Mouse (Mus musculus) stomach, embryonic 15.5 days (tissue): ENCODE measurements around the gene Defb13. TPM values are rescaled to one million over a fixed set of nuclear protein-coding genes. Genes with fewer than 3 reads are reported as not detected.

Experiments
- ATAC-seq: fragments of 200-750 bp; cut with Nextera tagmentation; 2 replicates; pipeline ENCODE4 v1.8.0; 2017; ENCODE audit warnings: low read depth, moderate number of reproducible peaks, moderate TSS enrichment; ENCODE audit not compliant: insufficient read depth, low FRiP score
- H3K27ac ChIP-seq: fragments of 300-500 bp; sonication (generic); 2 replicates; pipeline ENCODE4 v1.5.1; 2015; ENCODE audit warnings: mild to moderate bottlenecking, inconsistent platforms
- H3K27me3 ChIP-seq: fragments of 300-500 bp; sonication (generic); replicated peaks from 2 replicates; pipeline ENCODE4 v1.6.1; 2015; ENCODE audit warnings: inconsistent platforms
- H3K36me3 ChIP-seq: fragments of 300-500 bp; sonication (generic); 2 replicates; pipeline ENCODE4 v1.6.1; 2015; ENCODE audit warnings: inconsistent platforms
- H3K4me1 ChIP-seq: fragments of 300-500 bp; sonication (generic); 2 replicates; pipeline ENCODE4 v1.6.1; 2015; ENCODE audit warnings: inconsistent platforms
- H3K4me2 ChIP-seq: fragments of 300-500 bp; sonication (generic); 2 replicates; pipeline ENCODE4 v1.6.1; 2015; ENCODE audit warnings: mild to moderate bottlenecking, inconsistent platforms
- H3K4me3 ChIP-seq: fragments of 300-500 bp; sonication (generic); replicated peaks from 2 replicates; pipeline ENCODE4 v1.5.1; 2015; ENCODE audit warnings: inconsistent platforms
- H3K9ac ChIP-seq: fragments of 300-500 bp; sonication (generic); 2 replicates; pipeline ENCODE4 v1.6.1; 2015; ENCODE audit warnings: inconsistent platforms
- H3K9me3 ChIP-seq: fragments of 300-500 bp; sonication (generic); 2 replicates; pipeline ENCODE4 v1.6.1; 2016; ENCODE audit warnings: inconsistent platforms
- WGBS: fragments of 180-500 bp; shearing (Covaris S2); methylation state at CpG from one replicate; pipeline ENCODE4 v1.1.7; 2015; 5-methylcytosine and 5-hydroxymethylcytosine counted together
- polyA plus RNA-seq: library from polyadenylated mRNA; unstranded; fragments of >200 nt; fragmentation: Nextera tagmentation; extraction: Ambion mirVana; gene quantifications from 2 replicates; pipeline ENCODE4 v1.2.1, GENCODE M21; 2015

Gene Defb13
- polyA plus RNA-seq, 1 experiment from 2014 or later, result not detected

DNA sequence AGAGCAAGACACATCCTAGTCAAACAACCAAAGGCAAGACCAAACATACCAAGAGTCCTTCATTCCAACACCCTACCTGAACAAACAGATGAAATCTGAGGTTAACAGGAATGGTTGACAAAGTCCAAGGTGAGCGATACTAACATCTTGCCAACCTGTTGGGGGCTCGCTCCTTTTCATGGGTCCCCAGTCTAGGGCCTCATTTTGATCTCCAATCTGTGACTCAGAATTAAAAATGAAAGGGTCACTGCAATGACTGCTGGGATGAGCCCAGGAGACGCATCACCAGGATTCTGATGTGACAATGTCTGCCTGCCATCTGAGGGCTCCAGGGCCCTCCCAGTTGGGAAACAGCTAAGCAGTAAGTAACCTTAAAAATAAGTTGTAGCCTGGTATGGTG is 22.9 kb downstream of the Defb13 start, which contains the start of gene Ccdc70:
Gene Ccdc70, plus strand, starts transcription at position 301 of the 400 bp plus-strand sequence.
- Histone ChIP-seq H3K9ac (no peak within 1 kb of the TSS), H3K36me3 (no peaks in the 10 kb centered on the region), H3K9me3 (no peaks in the 10 kb centered on the region), H3K27me3 (no peaks in the 10 kb centered on the region), H3K4me1 (no peaks in the 10 kb centered on the region), H3K4me3 (no peak within 1 kb of the TSS), H3K4me2 (no peak within 1 kb of the TSS), H3K27ac (no peak within 1 kb of the TSS)
- WGBS, result 69% methylated on average over 3 of the region's 3 CpGs
- no peak for ATAC-seq

DNA sequence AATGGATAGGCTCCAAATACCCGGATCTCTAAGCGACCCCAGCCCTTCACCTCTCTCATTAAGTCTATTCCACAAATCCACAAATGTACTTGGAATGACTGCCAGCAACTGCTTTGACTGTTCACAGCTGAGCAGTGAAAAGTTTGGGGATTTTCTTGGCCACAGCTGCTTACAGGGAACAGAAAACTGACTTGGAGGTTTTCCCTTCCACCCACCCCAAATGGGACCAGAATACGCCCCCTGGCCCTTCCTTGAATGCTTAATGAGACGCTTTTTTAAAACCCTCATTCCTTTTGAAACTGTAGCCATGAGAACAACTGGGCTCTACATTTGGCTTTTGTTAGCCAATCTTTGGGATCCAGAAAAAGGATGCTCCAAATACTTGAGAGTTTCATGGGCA is 31.6 kb downstream of the Defb13 start:
- H3K4me3 ChIP-seq, result no peak overlapping the region
- no peaks in the 10 kb centered on the region for H3K36me3 ChIP-seq
- H3K4me2 ChIP-seq, result no peak overlapping the region
- H3K4me1 ChIP-seq, result no peaks in the 10 kb centered on the region
- ATAC-seq, result no peak
- no peak overlapping the region for H3K9ac ChIP-seq
- no peaks in the 10 kb centered on the region for H3K27me3 ChIP-seq
- H3K9me3 ChIP-seq, result no peaks in the 10 kb centered on the region
- WGBS, result 68% methylated on average over 4 of the region's 4 CpGs
- H3K27ac ChIP-seq, result no peak overlapping the region

DNA sequence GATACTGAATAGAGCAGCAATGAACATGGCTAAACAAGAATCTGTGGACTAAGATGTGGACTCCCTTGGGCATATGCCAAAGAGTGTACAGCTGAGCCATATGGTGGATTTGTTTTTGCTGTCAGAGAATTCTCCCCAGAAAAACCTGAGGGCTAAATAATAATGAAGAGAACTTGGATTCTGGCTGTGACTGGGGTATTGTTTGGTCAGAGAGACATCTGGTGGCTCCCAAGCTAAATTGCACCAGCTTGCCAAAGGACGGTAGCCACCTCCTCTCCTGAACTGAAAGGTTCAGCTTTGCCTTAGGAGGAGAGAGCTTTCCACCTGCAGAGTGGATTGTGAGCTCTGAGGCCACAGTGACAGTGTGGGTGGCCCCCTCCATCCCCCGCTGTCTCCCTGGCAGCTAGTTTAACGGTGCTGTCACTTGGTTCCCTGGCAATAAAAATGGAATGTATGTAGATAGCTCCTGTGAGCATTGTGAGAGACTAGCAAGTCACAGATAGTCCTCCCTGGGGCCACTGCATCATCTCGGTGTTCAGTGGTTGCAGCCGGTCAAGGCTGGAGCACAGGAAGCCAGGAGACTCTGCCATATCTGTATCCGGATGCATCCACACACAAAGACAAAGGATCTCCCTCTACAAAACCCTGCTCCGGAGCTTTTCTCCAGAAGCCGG is 35.2 kb downstream of the Defb13 start:
- WGBS, result 64% methylated on average over 8 of the region's 8 CpGs
- ATAC-seq, result no peak
- H3K27ac ChIP-seq, result no peak overlapping the region
- no peaks in the 10 kb centered on the region for H3K27me3 ChIP-seq
- H3K4me2 ChIP-seq, result no peak overlapping the region
- no peak overlapping the region for H3K9ac ChIP-seq
- H3K9me3 ChIP-seq, result no peaks in the 10 kb centered on the region
- no peak overlapping the region for H3K4me3 ChIP-seq
- H3K36me3 ChIP-seq, result no peaks in the 10 kb centered on the region
- H3K4me1 ChIP-seq, result no peaks in the 10 kb centered on the region

GRCm38 (mm10) chr8:21992184-21992583 is 45.6 kb downstream of the Defb13 start:
- H3K27ac ChIP-seq, result no peak overlapping the region
- 27% methylated on average over 6 of the region's 6 CpGs for WGBS
- no peak for ATAC-seq

GRCm38 (mm10) chr8:21995181-21995580 is 48.6 kb downstream of the Defb13 start:
- Histone ChIP-seq H3K9me3 (no peaks in the 10 kb centered on the region), H3K27ac (no peak overlapping the region), H3K4me1 (no peaks in the 10 kb centered on the region), H3K36me3 (no peaks in the 10 kb centered on the region), H3K4me3 (no peak overlapping the region), H3K4me2 (no peak overlapping the region), H3K27me3 (no peaks in the 10 kb centered on the region), H3K9ac (no peak overlapping the region)
- ATAC-seq, result no peak
- 47% methylated on average over 3 of the region's 3 CpGs for WGBS

More at GRCm38 (mm10) chr8:21992184-21992583, 45.6 kb downstream of the Defb13 start:
- Histone ChIP-seq H3K4me2 (no peak overlapping the region), H3K4me1 (no peaks in the 10 kb centered on the region), H3K36me3 (no peaks in the 10 kb centered on the region), H3K9me3 (no peaks in the 10 kb centered on the region), H3K4me3 (no peak overlapping the region), H3K9ac (no peak overlapping the region), H3K27me3 (no peaks in the 10 kb centered on the region)

Other genes starting within 250 kb of the Defb13 start
- gene AY761184, start 243.1 kb upstream of the Defb13 start, polyA plus RNA-seq, result 0.59 TPM in 1 of 2 replicates, not detected in the other
- gene Defa24, start 212.3 kb upstream of the Defb13 start, polyA plus RNA-seq, result 13.3 and 15.1 TPM in 2 replicates
- gene Defb50, start 123.2 kb upstream of the Defb13 start, polyA plus RNA-seq, result not detected in 2 replicates
- not detected in 2 replicates for gene Defb2, start 106.8 kb upstream of the Defb13 start, polyA plus RNA-seq
- not detected in 2 replicates for gene Defb10, start 87.9 kb upstream of the Defb13 start, polyA plus RNA-seq
- gene Defb9, start 61.3 kb upstream of the Defb13 start, polyA plus RNA-seq, result not detected in 2 replicates
- not detected in 2 replicates for gene Defb11, start 40.4 kb upstream of the Defb13 start, polyA plus RNA-seq
- gene Defb15, start 14.1 kb upstream of the Defb13 start, polyA plus RNA-seq, result not detected in 2 replicates
- not detected in 2 replicates for gene Defb35, start 8.4 kb upstream of the Defb13 start, polyA plus RNA-seq
- not detected in 2 replicates for gene Fam90a1a, start 12.0 kb downstream of the Defb13 start, polyA plus RNA-seq
- not detected in 2 replicates for gene Ccdc70, start 23.0 kb downstream of the Defb13 start, polyA plus RNA-seq
- gene Atp7b, start 113.5 kb downstream of the Defb13 start, polyA plus RNA-seq, result 8.4 and 9.5 TPM in 2 replicates
- 31.0 and 38.2 TPM in 2 replicates for gene Alg11, start 114.0 kb downstream of the Defb13 start, polyA plus RNA-seq
- 0.27 and 0.39 TPM in 2 replicates for gene Nek5, start 178.3 kb downstream of the Defb13 start, polyA plus RNA-seq
- gene Nek3, start 219.7 kb downstream of the Defb13 start, polyA plus RNA-seq, result 4.7 and 5.5 TPM in 2 replicates
- gene Ckap2, start 239.1 kb downstream of the Defb13 start, polyA plus RNA-seq, result 42.1 and 50.1 TPM in 2 replicates
- gene Vps36, start 246.0 kb downstream of the Defb13 start, polyA plus RNA-seq, result 41.9 and 44.0 TPM in 2 replicates